Mouse (Mus musculus): ENCODE results near the gene Tfrc.
A peak's percentile ranks its signal among the peaks of the same experiment; 100 is the strongest.

Tfrc gene

GRCm38 (mm10) chr16:32669243-32669642, 60.5 kb downstream of the Tfrc start:
- DNase-seq (ENCODE audit: low read depth) = no peak

GRCm38 (mm10) chr16:32670354-32671124, 61.8 kb downstream of the Tfrc start:
- DNase-seq (ENCODE audit: low read depth) = peak; percentile 80

GRCm38 (mm10) chr16:32671206-32671887, 62.6 kb downstream of the Tfrc start:
- DNase-seq (ENCODE audit: low read depth) = no peak

- DNase-seq (ENCODE audit: low read depth) = no peak
These were observed 63.5 kb downstream of the Tfrc start for GRCm38 (mm10) chr16:32672250-32672649.

- no peak for DNase-seq (ENCODE audit: low read depth)
These were observed 64.3 kb downstream of the Tfrc start for GRCm38 (mm10) chr16:32672861-32673560.

- no peak for DNase-seq (ENCODE audit: low read depth)
These were observed 65.5 kb downstream of the Tfrc start for GRCm38 (mm10) chr16:32674121-32674740.

GRCm38 (mm10) chr16:32677040-32677700, 68.5 kb downstream of the Tfrc start:
- DNase-seq (ENCODE audit: low read depth) = no peak

GRCm38 (mm10) chr16:32677903-32678302, 69.2 kb downstream of the Tfrc start:
- DNase-seq (ENCODE audit: low read depth) = no peak

- no peak for DNase-seq (ENCODE audit: low read depth)
These were observed 70.1 kb downstream of the Tfrc start for GRCm38 (mm10) chr16:32678812-32679211.

- no peak for DNase-seq (ENCODE audit: low read depth)
These were observed 71.3 kb downstream of the Tfrc start for GRCm38 (mm10) chr16:32679976-32680375.

- no peak for DNase-seq (ENCODE audit: low read depth)
These were observed 72.1 kb downstream of the Tfrc start for GRCm38 (mm10) chr16:32680806-32681205.

- peak; percentile 85 for DNase-seq (ENCODE audit: low read depth)
These were observed 73.5 kb downstream of the Tfrc start for GRCm38 (mm10) chr16:32682194-32682593.

All from 416B (cell line).